Mouse (Mus musculus): ENCODE results near the gene Fmr1.
"Not testable (repeated sequence)": the region's sequence is repeated elsewhere in the genome, so short reads cannot be mapped to it uniquely, and the experiment has no call there.

The Fmr1 gene

DNA sequence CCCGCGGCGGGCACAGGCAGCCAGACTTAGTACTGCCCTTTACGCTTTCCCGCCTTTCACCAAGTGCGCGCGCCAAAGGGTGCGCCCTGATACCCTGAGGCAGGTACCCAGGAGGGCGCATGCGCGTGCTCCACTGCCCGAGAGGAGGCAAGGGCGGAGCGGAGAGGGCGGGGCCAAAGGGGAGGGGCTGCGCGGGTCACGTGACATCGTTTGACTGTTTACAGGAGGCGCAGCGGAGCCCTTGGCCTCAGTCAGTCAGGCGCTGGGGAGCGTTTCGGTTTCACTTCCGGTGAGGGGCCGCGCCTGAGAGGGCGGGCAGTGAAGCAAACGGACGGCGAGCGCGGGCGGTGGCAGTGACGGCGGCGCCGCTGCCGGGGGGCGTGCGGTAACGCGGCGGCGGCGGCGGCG is at the start of gene Fmr1:
Fmr1 (plus strand) TSS at position 209 of the 408 bp plus-strand sequence.
- DNase-seq (ENCODE audit: low read depth, low spot score) = peak; percentile 95

- DNase-seq (ENCODE audit: low read depth, low spot score) = no peak
Observed at GRCm38 (mm10) chrX:68641603-68642002, 36.7 kb upstream of the Fmr1 start.

DNA sequence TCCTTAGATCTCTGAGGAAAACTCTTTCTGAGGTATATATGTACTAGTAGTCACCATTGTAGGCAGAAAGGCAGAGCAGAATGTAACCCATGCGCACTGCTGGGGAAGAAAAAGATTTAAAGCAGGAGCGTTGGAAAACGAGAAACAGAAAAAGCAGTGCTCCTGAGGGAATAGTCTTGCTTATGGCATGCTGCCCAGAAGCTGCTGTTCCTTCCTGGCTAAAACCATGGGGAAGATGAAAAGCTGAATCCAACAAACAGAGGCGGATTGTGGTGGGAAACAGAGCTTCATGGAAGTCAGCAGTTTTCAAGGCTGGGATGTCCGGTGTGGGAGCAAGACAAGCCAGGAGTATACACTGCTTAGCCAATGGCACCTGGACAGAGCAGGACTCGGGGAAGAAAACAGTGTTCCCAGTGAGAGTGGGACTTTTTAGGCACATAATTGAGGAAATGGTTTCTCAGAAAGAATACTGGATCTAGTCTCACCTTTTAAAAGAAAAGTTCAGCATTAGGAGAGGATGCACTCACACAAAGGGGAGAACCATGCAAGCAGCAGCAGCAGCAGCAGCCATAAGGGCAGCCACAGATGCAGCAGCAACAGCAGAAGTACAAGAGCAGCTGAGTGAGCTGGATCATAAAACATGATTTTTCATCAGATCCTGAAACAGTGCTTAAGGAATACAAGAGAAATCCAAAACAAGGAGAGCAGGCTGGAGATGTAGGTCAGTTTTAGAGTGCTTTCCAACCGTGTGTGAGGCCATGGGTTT is 33.0 kb upstream of the Fmr1 start:
- no peak for DNase-seq (ENCODE audit: low read depth, low spot score)

DNA sequence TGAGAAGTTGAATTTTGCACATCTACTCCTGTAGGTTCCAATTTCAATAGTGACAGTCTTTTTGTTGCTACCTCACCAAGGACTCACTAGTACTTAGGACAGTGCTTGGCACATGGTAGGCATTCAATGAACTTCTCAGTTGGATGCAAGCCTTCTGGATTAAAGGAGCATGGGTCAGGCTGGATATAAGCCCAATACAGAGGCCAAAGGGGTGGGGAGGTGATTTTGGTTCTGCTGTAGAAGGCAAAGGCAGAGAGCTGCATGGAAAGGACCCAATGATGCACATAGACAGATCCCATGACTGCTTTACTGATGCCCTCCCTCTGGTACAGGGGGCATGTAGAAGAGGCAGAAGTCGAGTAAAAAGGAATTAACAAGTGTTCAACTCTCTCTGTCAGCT is 833 bp upstream of the Fmr1 start:
- peak; percentile 38 for DNase-seq (ENCODE audit: low read depth, low spot score)

DNA sequence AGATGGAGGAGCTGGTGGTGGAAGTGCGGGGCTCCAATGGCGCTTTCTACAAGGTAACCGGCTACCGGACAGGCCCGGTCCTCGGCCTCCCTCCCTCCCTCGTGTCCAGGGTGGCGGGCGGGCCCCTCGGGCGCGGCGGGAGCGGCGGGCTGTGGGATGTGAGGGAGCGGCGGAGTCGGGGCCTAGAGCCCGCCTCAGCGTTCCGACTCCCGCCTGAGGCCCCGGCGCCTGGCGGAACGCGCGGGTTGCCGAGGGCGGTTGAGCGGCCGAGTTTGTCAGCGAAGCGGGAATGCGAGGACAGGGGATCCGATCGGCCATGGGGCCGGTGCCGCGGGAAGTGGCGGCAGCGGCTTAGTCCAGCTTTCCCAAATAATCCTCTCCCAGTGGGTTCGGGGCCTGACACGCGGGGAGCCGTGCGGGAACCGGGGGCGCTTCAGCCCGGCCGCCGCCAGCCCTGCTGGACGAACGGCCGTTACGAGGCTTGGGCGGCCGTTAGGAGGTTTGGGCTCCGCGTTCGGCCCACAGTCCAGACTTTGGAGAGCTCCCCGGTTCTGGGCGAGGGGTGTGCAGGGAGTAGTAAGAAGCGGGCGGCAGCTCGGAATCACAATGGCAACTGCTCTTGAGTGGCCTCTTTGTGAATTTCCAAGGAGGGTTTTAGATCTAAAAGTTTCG is 610 bp downstream of the Fmr1 start:
- peak; percentile 56 for DNase-seq (ENCODE audit: low read depth, low spot score)

DNA sequence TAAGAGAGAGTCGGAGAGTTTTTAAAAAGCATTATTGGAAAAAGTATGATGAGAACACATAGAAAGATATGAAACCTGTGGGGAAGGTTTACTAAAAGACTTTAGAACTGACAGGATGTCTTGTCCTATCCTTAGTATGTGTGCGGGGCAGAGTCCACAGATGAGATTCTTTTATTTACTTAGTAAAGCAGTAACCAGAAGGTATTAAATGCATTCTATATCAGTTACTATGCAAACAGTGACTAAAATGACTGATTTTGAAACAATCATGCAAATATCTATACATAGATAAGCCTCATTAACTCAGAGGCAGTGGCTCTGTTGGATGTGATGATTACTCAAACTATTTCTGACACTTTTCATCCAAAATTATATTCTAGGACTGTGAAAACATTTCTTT is 6.4 kb downstream of the Fmr1 start:
- no peak for DNase-seq (ENCODE audit: low read depth, low spot score)

- DNase-seq (ENCODE audit: low read depth, low spot score) = not testable (repeated sequence)
Observed at GRCm38 (mm10) chrX:68691936-68692335, 13.6 kb downstream of the Fmr1 start.

GRCm38 (mm10) chrX:68736902-68737301 is 58.6 kb downstream of the Fmr1 start:
- no peak for DNase-seq (ENCODE audit: low read depth, low spot score)

DNA sequence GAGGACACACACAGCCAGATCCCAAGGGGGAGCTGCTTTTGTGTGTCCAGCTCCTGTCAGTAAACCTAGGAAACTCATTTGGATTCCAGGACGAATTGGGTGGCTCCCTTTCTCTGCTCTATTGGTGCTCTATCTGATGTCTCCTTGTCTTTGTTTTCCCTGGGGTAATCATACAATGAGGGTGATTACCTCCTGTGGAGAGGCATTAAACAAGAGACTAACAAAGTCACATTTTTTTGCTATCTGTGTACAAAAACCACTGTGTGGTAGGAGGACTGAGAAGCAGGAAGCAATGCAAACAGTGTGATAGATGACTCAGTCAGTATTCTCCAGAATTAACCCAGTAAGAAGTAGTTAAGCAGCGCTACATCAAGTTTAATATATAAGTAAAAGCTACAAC is 61.7 kb downstream of the Fmr1 start:
- DNase-seq (ENCODE audit: low read depth, low spot score) = no peak

DNA sequence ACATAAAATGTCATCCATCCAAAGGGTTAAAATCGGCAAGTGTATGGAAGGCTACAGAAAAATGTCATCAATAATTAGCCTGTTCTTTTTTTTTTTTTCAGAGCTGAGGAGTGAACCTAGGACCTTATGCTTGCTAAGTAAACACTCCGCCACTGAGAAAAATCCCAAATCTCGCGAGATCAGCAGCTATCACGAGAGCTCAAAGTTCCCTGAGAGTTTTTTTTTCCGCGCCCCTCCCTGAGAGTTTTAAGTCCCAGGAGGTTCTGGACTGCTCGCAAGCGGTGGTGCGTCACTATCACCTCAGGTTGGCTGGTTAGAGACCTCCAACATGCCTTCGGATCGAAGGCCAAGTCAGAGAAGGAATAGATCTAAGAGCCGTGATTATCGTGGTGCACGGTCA is 83.3 kb downstream of the Fmr1 start, which contains the start of gene Fmr1nb:
Fmr1nb (plus strand) TSS at position 234 of the 400 bp plus-strand sequence.
- DNase-seq (ENCODE audit: low read depth, low spot score) = no peak

Measured in A20 (cell line).